Mouse (Mus musculus): ENCODE data around the gene Mthfd1. TPM values are rescaled to one million over a fixed set of nuclear protein-coding genes. Genes with fewer than 3 reads are reported as not detected.

The Mthfd1 gene
- polyA plus RNA-seq, 1 experiment from 2014 or later: 105 TPM

GRCm38 (mm10) chr12:76307964-76308363 lies 52.9 kb downstream of the Mthfd1 start:
- no peak overlapping the region for H3K4me3 ChIP-seq (ENCODE audit: low read depth, low read length)
- ATAC-seq (peak; percentile 56), DNase-seq (ENCODE audit: low spot score) (peak; percentile 77)
- no peak for TF ChIP-seq CTCF (IDR thresholded peaks at IDR 0.05)
- no peak for TF ChIP-seq EP300 (IDR thresholded peaks at IDR 0.05)
- no peaks in the 10 kb centered on the region for H3K36me3 ChIP-seq (ENCODE audit: insufficient read depth, low read length)
- 25% methylated on average over 9 of the region's 9 CpGs for WGBS
- no peaks in the 10 kb centered on the region for H3K27me3 ChIP-seq (replicated peaks; ENCODE audit: insufficient read depth, low read length)
- peaks cover 16% of the 10 kb centered on the region; the same call in 1 of the 2 replicates for H3K4me1 ChIP-seq (ENCODE audit: insufficient read depth, low read depth, low read length)
- H3K27ac ChIP-seq (ENCODE audit: low read length): peak overlapping the region; percentile 77; the same call in 1 of the 2 replicates
- H3K9me3 ChIP-seq (ENCODE audit: low read length): no peaks in the 10 kb centered on the region
- peak overlapping the region; percentile 13; the same call in 1 of the 2 replicates for H3K9ac ChIP-seq (replicated peaks; ENCODE audit: low read depth)
- H3K4me2 ChIP-seq (replicated peaks; ENCODE audit: low read depth, low read length): no peak overlapping the region

- TF ChIP-seq EP300 (IDR thresholded peaks at IDR 0.05) (no peak), CTCF (IDR thresholded peaks at IDR 0.05) (no peak)
- Histone ChIP-seq H3K4me2 (replicated peaks; ENCODE audit: low read depth, low read length) (no peak overlapping the region), H3K9me3 (ENCODE audit: low read length) (no peaks in the 10 kb centered on the region), H3K27ac (ENCODE audit: low read length) (peak overlapping the region; percentile 77; the same call in 1 of the 2 replicates), H3K4me3 (ENCODE audit: low read depth, low read length) (no peak overlapping the region), H3K27me3 (replicated peaks; ENCODE audit: insufficient read depth, low read length) (no peaks in the 10 kb centered on the region), H3K36me3 (ENCODE audit: insufficient read depth, low read length) (0 out of 2 replicates have a peak, but pooled peaks cover 2% of the 10 kb centered on the region), H3K9ac (replicated peaks; ENCODE audit: low read depth) (no peak overlapping the region), H3K4me1 (ENCODE audit: insufficient read depth, low read depth, low read length) (peaks cover 16% of the 10 kb centered on the region; the same call in 1 of the 2 replicates)
- 76% methylated on average over 5 of the region's 5 CpGs for WGBS
- DNase-seq (ENCODE audit: low spot score) (no peak), ATAC-seq (no peak)
Observed at GRCm38 (mm10) chr12:76308436-76308835, 53.3 kb downstream of the Mthfd1 start.

- peak; percentile 62 for DNase-seq (ENCODE audit: low spot score)
- 64% methylated on average over 6 of the region's 6 CpGs for WGBS
- H3K27ac ChIP-seq (ENCODE audit: low read length): peak overlapping the region; percentile 57; the same call in 1 of the 2 replicates
- peak; percentile 43 for ATAC-seq
- H3K9ac ChIP-seq (replicated peaks; ENCODE audit: low read depth): no peak overlapping the region
- peaks cover 6% of the 10 kb centered on the region; the same call in 1 of the 2 replicates for H3K36me3 ChIP-seq (ENCODE audit: insufficient read depth, low read length)
- no peaks in the 10 kb centered on the region for H3K9me3 ChIP-seq (ENCODE audit: low read length)
- no peak overlapping the region for H3K4me2 ChIP-seq (replicated peaks; ENCODE audit: low read depth, low read length)
- no peak overlapping the region for H3K4me3 ChIP-seq (ENCODE audit: low read depth, low read length)
- H3K4me1 ChIP-seq (ENCODE audit: insufficient read depth, low read depth, low read length): peaks cover 16% of the 10 kb centered on the region; the same call in 1 of the 2 replicates
- TF ChIP-seq EP300 (IDR thresholded peaks at IDR 0.05): peak; percentile 82
- no peak for TF ChIP-seq CTCF (IDR thresholded peaks at IDR 0.05)
- no peaks in the 10 kb centered on the region for H3K27me3 ChIP-seq (replicated peaks; ENCODE audit: insufficient read depth, low read length)
Observed at GRCm38 (mm10) chr12:76310007-76310406, 54.9 kb downstream of the Mthfd1 start.

- Histone ChIP-seq H3K9me3 (ENCODE audit: low read length) (no peaks in the 10 kb centered on the region), H3K4me1 (ENCODE audit: insufficient read depth, low read depth, low read length) (peaks cover 16% of the 10 kb centered on the region; the same call in 1 of the 2 replicates), H3K4me3 (ENCODE audit: low read depth, low read length) (no peak overlapping the region), H3K9ac (replicated peaks; ENCODE audit: low read depth) (no peak overlapping the region), H3K36me3 (ENCODE audit: insufficient read depth, low read length) (peaks cover 12% of the 10 kb centered on the region; the same call in 1 of the 2 replicates), H3K27ac (ENCODE audit: low read length) (peak overlapping the region; percentile 57), H3K4me2 (replicated peaks; ENCODE audit: low read depth, low read length) (no peak overlapping the region), H3K27me3 (replicated peaks; ENCODE audit: insufficient read depth, low read length) (no peaks in the 10 kb centered on the region)
- TF ChIP-seq CTCF (IDR thresholded peaks at IDR 0.05) (no peak), EP300 (IDR thresholded peaks at IDR 0.05) (no peak)
- WGBS: 52% methylated on average over 6 of the region's 6 CpGs
- DNase-seq (ENCODE audit: low spot score) (no peak), ATAC-seq (no peak)
Observed at GRCm38 (mm10) chr12:76310633-76311032, 55.5 kb downstream of the Mthfd1 start.

- Histone ChIP-seq H3K9me3 (ENCODE audit: low read length) (no peaks in the 10 kb centered on the region), H3K9ac (replicated peaks; ENCODE audit: low read depth) (no peak overlapping the region), H3K4me3 (ENCODE audit: low read depth, low read length) (no peak overlapping the region), H3K27me3 (replicated peaks; ENCODE audit: insufficient read depth, low read length) (no peaks in the 10 kb centered on the region), H3K27ac (ENCODE audit: low read length) (peak overlapping the region; percentile 51), H3K4me2 (replicated peaks; ENCODE audit: low read depth, low read length) (no peak overlapping the region), H3K4me1 (ENCODE audit: insufficient read depth, low read depth, low read length) (peaks cover 16% of the 10 kb centered on the region; the same call in 1 of the 2 replicates), H3K36me3 (ENCODE audit: insufficient read depth, low read length) (peaks cover 12% of the 10 kb centered on the region; the same call in 1 of the 2 replicates)
- DNase-seq (ENCODE audit: low spot score): peak; percentile 36
- WGBS: 69% methylated on average over 9 of the region's 9 CpGs
- ATAC-seq: no peak
- TF ChIP-seq EP300 (IDR thresholded peaks at IDR 0.05) (no peak), CTCF (IDR thresholded peaks at IDR 0.05) (no peak)
Observed at GRCm38 (mm10) chr12:76311227-76311626, 56.1 kb downstream of the Mthfd1 start.

GRCm38 (mm10) chr12:76311951-76312350 lies 56.9 kb downstream of the Mthfd1 start:
- H3K9me3 ChIP-seq (ENCODE audit: low read length): no peaks in the 10 kb centered on the region
- peaks cover 18% of the 10 kb centered on the region for H3K36me3 ChIP-seq (ENCODE audit: insufficient read depth, low read length)
- 64% methylated on average over 8 of the region's 8 CpGs for WGBS
- H3K4me1 ChIP-seq (ENCODE audit: insufficient read depth, low read depth, low read length): peaks cover 16% of the 10 kb centered on the region; the same call in 1 of the 2 replicates
- TF ChIP-seq EP300 (IDR thresholded peaks at IDR 0.05) (peak; percentile 30; the same call in 1 of the 2 replicates), CTCF (IDR thresholded peaks at IDR 0.05) (no peak)
- H3K27ac ChIP-seq (ENCODE audit: low read length): peak overlapping the region; percentile 51
- H3K27me3 ChIP-seq (replicated peaks; ENCODE audit: insufficient read depth, low read length): no peaks in the 10 kb centered on the region
- DNase-seq (ENCODE audit: low spot score): peak; percentile 69
- peak; percentile 66 for ATAC-seq
- H3K9ac ChIP-seq (replicated peaks; ENCODE audit: low read depth): no peak overlapping the region
- no peak overlapping the region for H3K4me2 ChIP-seq (replicated peaks; ENCODE audit: low read depth, low read length)
- no peak overlapping the region for H3K4me3 ChIP-seq (ENCODE audit: low read depth, low read length)

Measured in lung, postnatal 0 days (tissue).